Mouse (Mus musculus) heart, embryonic 11.5 days (tissue): ENCODE results near the gene Fam129b. TPM values are rescaled to one million over a fixed set of nuclear protein-coding genes. Genes with fewer than 3 reads are reported as not detected.
A peak's percentile ranks its signal among the peaks of the same experiment; 100 is the strongest.

Experiments used
- ATAC-seq: fragments of 200-750 bp; cut with Nextera tagmentation; replicated peaks from 2 replicates; pipeline ENCODE4 v1.8.0; 2017; ENCODE audit warnings: moderate library complexity; ENCODE audit not compliant: insufficient number of reproducible peaks, low FRiP score, low TSS enrichment
- H3K27ac ChIP-seq: fragments of 300-500 bp; sonication (generic); 2 replicates; pipeline ENCODE4 v1.5.1; 2014; ENCODE audit warnings: mild to moderate bottlenecking, low read depth, low read length
- H3K27me3 ChIP-seq: fragments of 300-500 bp; sonication (generic); 2 replicates; pipeline ENCODE4 v1.6.1; 2014; ENCODE audit warnings: mild to moderate bottlenecking, low read length, mixed read lengths; ENCODE audit not compliant: control insufficient read depth, insufficient read depth
- H3K36me3 ChIP-seq: fragments of 300-500 bp; sonication (generic); 2 replicates; pipeline ENCODE4 v1.6.1; 2014; ENCODE audit warnings: mild to moderate bottlenecking, low read length, moderate library complexity, mixed read lengths; ENCODE audit not compliant: control insufficient read depth, insufficient read depth
- H3K4me1 ChIP-seq: fragments of 300-500 bp; sonication (generic); 2 replicates; pipeline ENCODE4 v1.6.1; 2014; ENCODE audit warnings: low read length; ENCODE audit not compliant: control insufficient read depth, insufficient read depth
- H3K4me2 ChIP-seq: fragments of 300-500 bp; sonication (generic); 2 replicates; pipeline ENCODE4 v1.6.1; 2014; ENCODE audit warnings: mild to moderate bottlenecking, moderate library complexity
- H3K4me3 ChIP-seq: fragments of 300-500 bp; sonication (generic); 2 replicates; pipeline ENCODE4 v1.5.1; 2014; ENCODE audit warnings: low read depth, low read length
- H3K9ac ChIP-seq: fragments of 300-500 bp; sonication (generic); 2 replicates; pipeline ENCODE4 v1.6.1; 2014; ENCODE audit warnings: mild to moderate bottlenecking, low read depth, low read length, moderate library complexity
- H3K9me3 ChIP-seq: fragments of 300-500 bp; sonication (generic); replicated peaks from 2 replicates; pipeline ENCODE4 v1.6.1; 2016; ENCODE audit warnings: low read length; ENCODE audit not compliant: control insufficient read depth
- WGBS: fragments of 180-500 bp; shearing (Covaris S2); extraction: QIAGEN DNeasy Blood & Tissue Kit; methylation state at CpG from one replicate; pipeline ENCODE4 v1.1.7; 2014; ENCODE audit not compliant: insufficient replicate concordance; 5-methylcytosine and 5-hydroxymethylcytosine counted together
- polyA plus RNA-seq: library from polyadenylated mRNA; unstranded; fragments of >200 nt; fragmentation: Nextera tagmentation; extraction: Ambion mirVana; gene quantifications from 2 replicates; pipeline ENCODE4 v1.2.1, GENCODE M21; 2014

Gene Fam129b
- polyA plus RNA-seq, 1 experiment from 2014 or later, result 21.5 TPM

DNA sequence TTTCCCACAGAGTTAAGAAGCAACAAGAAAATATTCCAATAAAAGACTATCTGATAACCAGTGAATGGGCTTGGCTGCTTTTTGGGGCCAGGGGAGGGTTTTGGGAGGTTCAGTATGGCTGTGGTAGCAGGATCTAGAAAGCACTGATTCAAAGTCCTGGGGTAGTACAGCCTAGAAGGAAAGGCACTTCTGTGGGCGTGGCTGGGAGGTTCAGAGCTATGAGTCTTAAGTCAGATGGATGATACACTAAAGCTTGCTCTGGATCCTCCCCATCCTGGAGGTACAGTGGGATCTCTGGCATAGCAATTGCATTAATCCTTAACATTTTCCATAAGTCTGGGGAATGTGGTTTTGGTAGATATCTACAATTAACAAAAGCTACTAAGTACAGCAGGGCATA is 88.1 kb downstream of the Fam129b start:
- H3K4me1 ChIP-seq, result peaks cover 27% of the 10 kb centered on the region
- 48% methylated on average over 1 of the region's 1 CpGs for WGBS
- H3K4me2 ChIP-seq, result peak overlapping the region; percentile 93; the same call in 1 of the 2 replicates
- H3K27me3 ChIP-seq, result no peaks in the 10 kb centered on the region
- no peak for ATAC-seq
- 0 out of 2 replicates have a peak overlapping the region, but pooled peaks have one; percentile 92 for H3K4me3 ChIP-seq
- H3K9ac ChIP-seq, result no peak overlapping the region
- H3K9me3 ChIP-seq, result no peaks in the 10 kb centered on the region
- H3K36me3 ChIP-seq, result peaks cover 15% of the 10 kb centered on the region; the same call in 1 of the 2 replicates
- H3K27ac ChIP-seq, result 0 out of 2 replicates have a peak overlapping the region, but pooled peaks have one; percentile 36

DNA sequence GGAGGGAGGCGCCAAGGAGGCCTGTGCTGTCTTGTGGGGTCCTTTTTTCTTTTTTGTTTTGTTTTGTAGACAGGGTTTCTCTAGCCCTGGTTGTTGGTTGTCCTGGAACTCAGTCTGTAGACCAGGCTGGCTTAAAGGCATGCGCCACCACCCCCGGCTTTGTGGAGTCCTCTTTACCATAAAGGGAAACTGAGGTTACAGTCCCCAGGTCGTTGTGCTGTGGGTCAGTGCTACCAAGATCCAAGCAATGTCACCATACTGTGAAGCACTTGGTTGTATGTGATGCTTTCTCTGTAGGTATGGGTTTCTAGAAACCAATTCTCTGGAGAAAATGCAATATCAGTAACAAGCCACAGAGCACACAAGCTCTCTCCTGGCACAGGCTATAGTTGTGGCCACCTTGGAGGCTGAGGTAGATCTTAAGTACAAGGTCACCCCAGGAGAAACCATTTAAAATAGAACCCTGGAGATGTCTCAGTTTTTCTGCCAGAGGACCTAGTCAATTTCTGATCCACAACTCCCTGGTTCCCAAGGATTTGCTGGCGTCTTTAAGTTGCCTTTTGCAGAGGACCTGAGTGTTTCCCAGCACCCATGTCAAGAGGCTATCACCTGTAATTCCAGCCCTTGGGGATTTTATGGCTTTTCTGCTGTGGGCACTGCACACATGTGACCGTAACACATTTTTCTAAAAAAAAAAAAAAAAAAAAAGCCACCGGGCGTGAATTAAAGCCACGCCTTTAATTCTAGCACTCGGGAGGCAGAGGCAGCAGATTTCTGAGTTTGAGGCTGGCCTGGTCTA is 88.9 kb downstream of the Fam129b start:
- H3K9ac ChIP-seq, result no peak overlapping the region
- H3K4me2 ChIP-seq, result no peak overlapping the region
- 29% methylated on average over 10 of the region's 10 CpGs for WGBS
- no peak overlapping the region for H3K4me3 ChIP-seq
- no peaks in the 10 kb centered on the region for H3K9me3 ChIP-seq
- H3K27me3 ChIP-seq, result no peaks in the 10 kb centered on the region
- no peak for ATAC-seq
- peaks cover 29% of the 10 kb centered on the region for H3K4me1 ChIP-seq
- H3K27ac ChIP-seq, result 0 out of 2 replicates have a peak overlapping the region, but pooled peaks have one; percentile 31
- H3K36me3 ChIP-seq, result peaks cover 15% of the 10 kb centered on the region; the same call in 1 of the 2 replicates

DNA sequence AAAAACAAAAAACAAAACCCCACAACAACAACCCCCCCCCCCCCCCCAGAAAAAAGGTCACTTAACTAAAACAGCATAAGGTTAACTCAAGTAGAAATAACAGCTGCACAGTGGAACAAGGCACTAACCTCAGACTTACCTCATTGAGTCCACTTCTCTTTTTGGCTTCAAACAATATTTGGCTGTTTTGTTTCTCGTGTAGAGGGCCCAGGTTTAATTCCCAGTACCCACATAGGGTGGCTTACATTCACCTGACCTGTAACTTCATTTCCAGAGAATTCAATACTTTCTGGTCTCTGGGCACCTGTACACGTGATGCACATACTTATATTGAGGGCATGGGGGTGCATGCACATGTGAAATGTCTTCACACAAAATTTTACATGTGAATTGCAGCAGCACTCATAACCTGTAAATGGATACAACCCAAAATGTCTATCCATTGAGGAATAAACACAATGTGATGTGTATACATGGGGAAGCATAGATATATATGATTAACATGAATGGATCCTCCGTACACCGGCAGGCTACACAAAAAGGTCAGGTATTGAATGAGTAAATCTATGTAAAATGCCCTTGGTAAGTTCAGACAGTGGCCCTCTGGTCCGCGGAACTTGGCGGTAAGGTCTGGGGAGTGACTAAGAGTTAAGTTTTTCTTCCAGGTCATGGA is 89.7 kb downstream of the Fam129b start:
- Histone ChIP-seq H3K4me3 (no peak overlapping the region), H3K4me2 (peak overlapping the region; percentile 90), H3K27me3 (no peaks in the 10 kb centered on the region), H3K27ac (no peak overlapping the region), H3K36me3 (peaks cover 15% of the 10 kb centered on the region; the same call in 1 of the 2 replicates), H3K9ac (no peak overlapping the region), H3K4me1 (peaks cover 30% of the 10 kb centered on the region), H3K9me3 (no peaks in the 10 kb centered on the region)
- 15% methylated on average over 7 of the region's 7 CpGs for WGBS
- no peak for ATAC-seq

DNA sequence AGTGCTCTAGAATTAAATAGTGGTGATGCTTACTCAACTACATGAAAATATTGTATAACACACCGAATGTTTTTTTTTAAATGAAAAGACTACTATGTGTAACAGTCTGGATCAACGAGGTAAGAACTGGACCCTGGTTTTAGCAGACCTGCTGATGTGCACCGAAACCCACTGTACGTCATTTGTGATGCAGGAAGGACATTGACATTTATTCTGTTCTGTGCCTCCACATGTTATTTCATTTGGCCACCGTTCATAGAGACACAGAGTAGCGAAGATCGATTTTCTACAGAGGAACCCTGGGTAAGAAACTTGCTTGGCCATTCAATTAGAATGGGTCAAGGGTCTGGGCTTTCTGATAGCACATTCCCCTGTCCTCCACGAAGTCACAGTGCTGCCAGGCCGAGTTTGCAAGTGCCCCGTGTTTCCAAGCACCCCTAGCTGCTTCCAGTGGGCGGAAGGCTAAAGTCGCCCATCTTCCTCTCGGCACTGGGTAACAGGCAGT is 90.3 kb downstream of the Fam129b start:
- ATAC-seq, result no peak

DNA sequence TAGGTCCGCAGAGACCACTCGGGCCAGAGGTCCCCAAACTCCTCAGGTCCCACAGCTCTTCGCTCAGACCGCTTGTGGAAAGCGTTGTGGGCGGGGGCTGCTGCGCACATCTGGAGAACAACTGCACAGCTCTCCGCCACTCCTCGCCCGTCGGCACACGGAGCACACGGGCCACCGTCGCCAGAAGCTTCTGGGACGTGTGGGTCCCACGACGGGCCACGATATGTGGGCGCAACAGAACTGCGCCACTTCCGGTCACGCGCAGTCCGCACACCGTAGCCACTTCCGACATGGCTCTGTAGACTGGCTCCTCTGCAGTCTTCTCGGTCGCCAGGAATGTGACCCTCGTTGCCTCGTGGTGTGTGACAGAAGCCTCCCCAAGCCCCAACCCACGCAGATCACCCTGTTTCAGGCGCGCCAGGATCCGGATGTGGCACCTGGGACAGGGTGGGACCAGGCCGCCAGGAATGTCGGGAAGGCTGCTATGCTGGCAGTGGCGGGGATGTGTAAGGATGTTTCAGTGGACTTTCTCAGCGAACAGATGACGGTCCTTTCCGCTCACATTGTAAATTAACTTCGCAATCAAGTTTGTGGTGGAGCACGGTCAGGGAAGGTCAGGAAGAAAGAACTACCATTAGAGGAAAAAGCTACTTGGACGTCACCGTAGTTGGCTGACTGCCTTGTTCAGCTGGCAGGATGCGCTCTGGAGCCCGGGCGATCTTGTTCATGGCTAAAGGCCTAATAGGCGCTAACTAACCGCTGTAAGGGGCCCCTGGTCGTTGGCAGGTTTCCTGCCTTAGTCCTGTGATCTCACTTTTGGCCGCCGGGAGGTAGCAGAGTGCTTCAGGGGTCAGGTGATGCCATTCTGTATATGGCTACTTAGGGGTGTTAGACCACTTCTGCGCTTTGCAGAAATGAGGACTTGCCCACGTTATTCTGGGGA is 91.0 kb downstream of the Fam129b start:
- peak; percentile 81 for ATAC-seq
- Histone ChIP-seq H3K9ac (peak overlapping the region; percentile 86), H3K27ac (peak overlapping the region; percentile 97), H3K4me3 (peak overlapping the region; percentile 70), H3K27me3 (no peaks in the 10 kb centered on the region), H3K4me1 (peaks cover 26% of the 10 kb centered on the region; the same call in 1 of the 2 replicates), H3K9me3 (no peaks in the 10 kb centered on the region), H3K4me2 (peak overlapping the region; percentile 90), H3K36me3 (peaks cover 15% of the 10 kb centered on the region; the same call in 1 of the 2 replicates)
- WGBS, result 1% methylated on average over 55 of the region's 55 CpGs

More for the DNA sequence above, 90.3 kb downstream of the Fam129b start:
- Histone ChIP-seq H3K4me1 (peaks cover 26% of the 10 kb centered on the region; the same call in 1 of the 2 replicates), H3K9me3 (no peaks in the 10 kb centered on the region), H3K27me3 (no peaks in the 10 kb centered on the region), H3K36me3 (peaks cover 15% of the 10 kb centered on the region; the same call in 1 of the 2 replicates), H3K27ac (peak overlapping the region; percentile 97), H3K9ac (peak overlapping the region; percentile 86), H3K4me3 (peak overlapping the region; percentile 70), H3K4me2 (peak overlapping the region; percentile 90)
- WGBS, result 10% methylated on average over 13 of the region's 13 CpGs

DNA sequence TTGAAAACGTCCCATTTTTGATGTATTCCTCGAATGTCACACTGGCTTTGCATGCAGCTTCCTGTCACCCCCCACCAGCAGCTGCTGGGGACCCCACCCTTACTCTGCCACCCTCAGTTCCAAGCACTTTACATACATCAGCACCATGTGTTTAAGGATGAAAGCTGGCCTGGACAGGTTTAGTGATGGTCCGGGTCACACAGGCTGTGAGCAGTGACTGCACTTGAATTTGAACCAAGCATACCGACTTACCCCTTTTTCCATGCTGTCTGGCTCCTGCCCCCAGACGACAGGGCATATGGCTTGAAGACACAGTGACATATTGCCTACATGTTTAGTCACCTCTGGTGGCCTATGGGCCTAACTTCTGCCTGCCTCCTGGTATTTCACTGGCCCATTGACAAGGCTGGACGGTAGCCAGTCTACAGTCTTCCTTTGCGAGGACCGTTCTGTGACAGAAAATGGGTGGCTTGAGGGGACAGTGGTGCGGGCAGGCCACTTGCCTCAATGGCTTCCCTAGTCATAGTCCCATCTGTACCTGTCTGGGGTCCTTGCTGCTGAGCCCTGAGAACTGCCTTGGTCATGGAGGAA is 92.2 kb downstream of the Fam129b start:
- H3K4me3 ChIP-seq, result no peak overlapping the region
- H3K27ac ChIP-seq, result no peak overlapping the region
- peaks cover 10% of the 10 kb centered on the region; the same call in 1 of the 2 replicates for H3K36me3 ChIP-seq
- peaks cover 22% of the 10 kb centered on the region; the same call in 1 of the 2 replicates for H3K4me1 ChIP-seq
- 0 out of 2 replicates have a peak overlapping the region, but pooled peaks have one; percentile 86 for H3K9ac ChIP-seq
- WGBS, result 78% methylated on average over 9 of the region's 9 CpGs
- H3K9me3 ChIP-seq, result no peaks in the 10 kb centered on the region
- no peak for ATAC-seq
- H3K4me2 ChIP-seq, result peak overlapping the region; percentile 90; the same call in 1 of the 2 replicates
- no peaks in the 10 kb centered on the region for H3K27me3 ChIP-seq

DNA sequence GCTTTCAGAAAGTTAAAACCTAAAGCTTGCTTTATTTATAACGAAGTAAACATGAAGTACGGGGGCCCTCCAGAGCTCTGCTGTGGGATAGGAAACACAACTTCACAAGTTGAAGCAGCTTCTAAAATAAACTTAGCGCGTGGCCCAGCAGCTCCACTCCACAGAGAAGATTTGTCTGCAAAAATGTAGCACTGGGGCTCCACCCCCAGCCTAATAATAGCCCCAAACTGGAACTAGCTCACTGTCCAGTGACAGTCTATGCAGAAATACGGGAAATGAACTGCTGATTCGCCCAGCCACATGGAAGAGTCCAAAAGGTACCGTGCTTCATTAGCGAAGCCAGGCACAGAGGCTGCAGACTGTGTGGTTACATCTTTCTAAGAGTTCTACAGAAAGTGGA is 93.4 kb downstream of the Fam129b start:
- Histone ChIP-seq H3K9ac (0 out of 2 replicates have a peak overlapping the region, but pooled peaks have one; percentile 22), H3K4me2 (peak overlapping the region; percentile 20), H3K27ac (peak overlapping the region; percentile 50), H3K4me1 (peaks cover 11% of the 10 kb centered on the region; the same call in 1 of the 2 replicates), H3K27me3 (no peaks in the 10 kb centered on the region), H3K36me3 (peaks cover 9% of the 10 kb centered on the region; the same call in 1 of the 2 replicates), H3K4me3 (no peak overlapping the region), H3K9me3 (no peaks in the 10 kb centered on the region)
- WGBS, result 64% methylated on average over 8 of the region's 8 CpGs
- ATAC-seq, result no peak
